Mouse (Mus musculus) lung, embryonic 14.5 days (tissue): ENCODE data around the gene Tle3. TPM values are rescaled to one million over a fixed set of nuclear protein-coding genes. Genes with fewer than 3 reads are reported as not detected.

Experiments
- ATAC-seq: fragments of 200-750 bp; cut with Nextera tagmentation; 2 replicates; pipeline ENCODE4 v1.8.0; 2017; ENCODE audit warnings: mild to moderate bottlenecking, moderate TSS enrichment, moderate library complexity; ENCODE audit not compliant: insufficient read depth
- DNase-seq: peaks from one replicate; pipeline ENCODE4 v3.0.0-alpha.2; 2015
- H3K27ac ChIP-seq: fragments of 300-500 bp; sonication (generic); 2 replicates; pipeline ENCODE4 v1.5.1; 2014; ENCODE audit warnings: low read depth, mild to moderate bottlenecking, moderate library complexity
- H3K27me3 ChIP-seq: fragments of 300-500 bp; sonication (generic); 2 replicates; pipeline ENCODE4 v1.6.1; 2014; ENCODE audit warnings: low read length, control low read depth; ENCODE audit not compliant: insufficient read depth
- H3K36me3 ChIP-seq: fragments of 300-500 bp; sonication (generic); 2 replicates; pipeline ENCODE4 v1.6.1; 2014; ENCODE audit warnings: control low read depth; ENCODE audit not compliant: insufficient read depth
- H3K4me1 ChIP-seq: fragments of 300-500 bp; sonication (generic); 2 replicates; pipeline ENCODE4 v1.6.1; 2014; ENCODE audit warnings: antibody characterized with exemption, control low read depth; ENCODE audit not compliant: insufficient read depth
- H3K4me2 ChIP-seq: fragments of 300-500 bp; sonication (generic); 2 replicates; pipeline ENCODE4 v1.6.1; 2014; ENCODE audit warnings: mild to moderate bottlenecking
- H3K4me3 ChIP-seq: fragments of 300-500 bp; sonication (generic); 2 replicates; pipeline ENCODE4 v1.5.1; 2014; ENCODE audit warnings: low read depth, low read length
- H3K9ac ChIP-seq: fragments of 300-500 bp; sonication (generic); 2 replicates; pipeline ENCODE4 v1.6.1; 2014
- H3K9me3 ChIP-seq: fragments of 300-500 bp; sonication (generic); 2 replicates; pipeline ENCODE4 v1.6.1; 2016; ENCODE audit warnings: low read depth, low read length, control low read depth
- CTCF ChIP-seq: IDR thresholded peaks from 2 replicates; pipeline ENCODE4 v1.5.1; 2016; ENCODE audit warnings: antibody characterized with exemption, low read depth
- WGBS: fragments of 180-500 bp; shearing (Covaris S2); extraction: QIAGEN DNeasy Blood & Tissue Kit; methylation state at CpG from one replicate; pipeline ENCODE4 v1.1.7; 2014; 5-methylcytosine and 5-hydroxymethylcytosine counted together
- polyA plus RNA-seq: library from polyadenylated mRNA; unstranded; fragments of >200 nt; fragmentation: Nextera tagmentation; extraction: Ambion mirVana; gene quantifications from 2 replicates; pipeline ENCODE4 v1.2.1, GENCODE M21; 2014

Gene Tle3
- polyA plus RNA-seq, 1 experiment from 2014 or later = 32.5 TPM

GRCm38 (mm10) chr9:61388689-61389403 is 16.7 kb downstream of the Tle3 start:
- Histone ChIP-seq H3K9me3 (no peaks in the 10 kb centered on the region), H3K4me1 (peaks cover 17% of the 10 kb centered on the region), H3K27ac (no peak overlapping the region), H3K4me2 (no peak overlapping the region), H3K36me3 (peaks cover 71% of the 10 kb centered on the region), H3K9ac (no peak overlapping the region), H3K27me3 (peaks cover 4% of the 10 kb centered on the region; the same call in 1 of the 2 replicates), H3K4me3 (no peak overlapping the region)
- WGBS = 49% methylated on average over 14 of the region's 14 CpGs
- no peak for TF ChIP-seq CTCF
- no peak for DNase-seq
- ATAC-seq = peak; percentile 32; the same call in 1 of the 2 replicates

- DNase-seq (no peak), ATAC-seq (no peak)
- Histone ChIP-seq H3K27ac (no peak overlapping the region), H3K9me3 (no peaks in the 10 kb centered on the region), H3K4me2 (no peak overlapping the region), H3K4me1 (peaks cover 13% of the 10 kb centered on the region), H3K27me3 (peaks cover 4% of the 10 kb centered on the region; the same call in 1 of the 2 replicates), H3K36me3 (peaks cover 71% of the 10 kb centered on the region), H3K4me3 (no peak overlapping the region), H3K9ac (no peak overlapping the region)
- TF ChIP-seq CTCF = no peak
- WGBS = 68% methylated on average over 7 of the region's 7 CpGs
Observed at GRCm38 (mm10) chr9:61389404-61389701, 17.2 kb downstream of the Tle3 start.

GRCm38 (mm10) chr9:61391570-61392337 is 19.6 kb downstream of the Tle3 start:
- Histone ChIP-seq H3K4me2 (no peak overlapping the region), H3K36me3 (peaks cover 86% of the 10 kb centered on the region), H3K27ac (no peak overlapping the region), H3K9me3 (no peaks in the 10 kb centered on the region), H3K9ac (no peak overlapping the region), H3K27me3 (no peaks in the 10 kb centered on the region), H3K4me3 (no peak overlapping the region), H3K4me1 (peaks cover 18% of the 10 kb centered on the region)
- TF ChIP-seq CTCF = no peak
- WGBS = 65% methylated on average over 5 of the region's 5 CpGs
- ATAC-seq = no peak
- DNase-seq = no peak

- H3K9me3 ChIP-seq = no peaks in the 10 kb centered on the region
- H3K4me1 ChIP-seq = peaks cover 22% of the 10 kb centered on the region
- TF ChIP-seq CTCF = no peak
- H3K27me3 ChIP-seq = no peaks in the 10 kb centered on the region
- H3K9ac ChIP-seq = no peak overlapping the region
- H3K4me3 ChIP-seq = no peak overlapping the region
- no peak overlapping the region for H3K4me2 ChIP-seq
- no peak overlapping the region for H3K27ac ChIP-seq
- ATAC-seq = no peak
- no peak for DNase-seq
- 65% methylated on average over 6 of the region's 6 CpGs for WGBS
- peaks cover 83% of the 10 kb centered on the region for H3K36me3 ChIP-seq
Observed at GRCm38 (mm10) chr9:61392338-61392620, 20.1 kb downstream of the Tle3 start.

- no peak for DNase-seq
- Histone ChIP-seq H3K4me2 (no peak overlapping the region), H3K9ac (no peak overlapping the region), H3K36me3 (peaks cover 80% of the 10 kb centered on the region), H3K9me3 (no peaks in the 10 kb centered on the region), H3K27me3 (no peaks in the 10 kb centered on the region), H3K4me3 (no peak overlapping the region), H3K4me1 (peaks cover 21% of the 10 kb centered on the region), H3K27ac (no peak overlapping the region)
- 80% methylated on average over 6 of the region's 6 CpGs for WGBS
- ATAC-seq = no peak
- TF ChIP-seq CTCF = no peak
Observed at GRCm38 (mm10) chr9:61393161-61393560, 21.0 kb downstream of the Tle3 start.

- no peak for ATAC-seq
- no peak for TF ChIP-seq CTCF
- H3K27me3 ChIP-seq = no peaks in the 10 kb centered on the region
- no peak overlapping the region for H3K27ac ChIP-seq
- H3K9ac ChIP-seq = no peak overlapping the region
- WGBS = 90% methylated on average over 5 of the region's 5 CpGs
- H3K9me3 ChIP-seq = no peaks in the 10 kb centered on the region
- H3K4me1 ChIP-seq = peaks cover 16% of the 10 kb centered on the region
- no peak overlapping the region for H3K4me2 ChIP-seq
- DNase-seq = no peak
- no peak overlapping the region for H3K4me3 ChIP-seq
- peaks cover 81% of the 10 kb centered on the region for H3K36me3 ChIP-seq
Observed at GRCm38 (mm10) chr9:61393847-61394246, 21.7 kb downstream of the Tle3 start.

- 86% methylated on average over 3 of the region's 3 CpGs for WGBS
Observed at GRCm38 (mm10) chr9:61395071-61395470, 22.9 kb downstream of the Tle3 start.

More at GRCm38 (mm10) chr9:61395071-61395470, 22.9 kb downstream of the Tle3 start:
- no peak overlapping the region for H3K9ac ChIP-seq
- DNase-seq = no peak
- peaks cover 16% of the 10 kb centered on the region for H3K4me1 ChIP-seq
- no peak overlapping the region for H3K4me3 ChIP-seq
- H3K9me3 ChIP-seq = no peaks in the 10 kb centered on the region
- ATAC-seq = no peak
- TF ChIP-seq CTCF = no peak
- H3K27me3 ChIP-seq = no peaks in the 10 kb centered on the region
- no peak overlapping the region for H3K27ac ChIP-seq
- no peak overlapping the region for H3K4me2 ChIP-seq
- peaks cover 85% of the 10 kb centered on the region for H3K36me3 ChIP-seq
